Mouse (Mus musculus) gastrocnemius, adult 8-10 months (tissue): ENCODE measurements at regions not wholly inside any gene's neighbourhood (a gene's known extent, or its start where the extent isn't known, plus 50 kb on each side); places are given as distances from the start of the nearest gene placed in this dataset.
A peak's percentile ranks its signal among the peaks of the same experiment; 100 is the strongest.

Experiments
- DNase-seq, 2 experiments: peaks; one replicate each; pipeline ENCODE4 v3.0.0; 2022; ENCODE audit warnings: low spot score in 2 of 2

- no peak for DNase-seq
Measured at GRCm38 (mm10) chr12:71569662-71570061, 260.0 kb downstream of the Dact1 start.

- DNase-seq: no peak
Measured at GRCm38 (mm10) chr12:71570116-71570515, 260.4 kb downstream of the Dact1 start.

- no peak for DNase-seq
Measured at GRCm38 (mm10) chr12:71572833-71573446, 257.9 kb upstream of the Daam1 start.

- no peak for DNase-seq
Measured at GRCm38 (mm10) chr12:71573456-71573855, 257.4 kb upstream of the Daam1 start.

- DNase-seq: no peak
Measured at GRCm38 (mm10) chr12:71574685-71575084, 256.2 kb upstream of the Daam1 start.

GRCm38 (mm10) chr12:71577349-71577748 is 253.5 kb upstream of the Daam1 start:
- DNase-seq: no peak

GRCm38 (mm10) chr12:71578006-71578405 is 252.9 kb upstream of the Daam1 start:
- no peak for DNase-seq

- DNase-seq: no peak
Measured at GRCm38 (mm10) chr12:71578912-71579311, 252.0 kb upstream of the Daam1 start.

- peak; percentile 38 to 41 for DNase-seq
Measured at GRCm38 (mm10) chr12:71580532-71581290, 250.2 kb upstream of the Daam1 start.

GRCm38 (mm10) chr12:71584618-71585017 is 246.3 kb upstream of the Daam1 start:
- no peak for DNase-seq

- DNase-seq: no peak
Measured at GRCm38 (mm10) chr12:71598641-71599040, 232.2 kb upstream of the Daam1 start.

- DNase-seq: no peak
Measured at GRCm38 (mm10) chr12:71601091-71601690, 229.7 kb upstream of the Daam1 start.

GRCm38 (mm10) chr12:71603136-71603535 is 227.7 kb upstream of the Daam1 start:
- DNase-seq: no peak

GRCm38 (mm10) chr12:71606366-71606765 is 224.5 kb upstream of the Daam1 start:
- DNase-seq: no peak

GRCm38 (mm10) chr12:71607966-71608365 is 222.9 kb upstream of the Daam1 start:
- DNase-seq: no peak

- peak; percentile 26 to 30 for DNase-seq
Measured at GRCm38 (mm10) chr12:71613326-71613725, 217.6 kb upstream of the Daam1 start.

GRCm38 (mm10) chr12:71614945-71615344 is 215.9 kb upstream of the Daam1 start:
- no peak for DNase-seq

GRCm38 (mm10) chr12:71615383-71615782 is 215.5 kb upstream of the Daam1 start:
- DNase-seq: no peak

GRCm38 (mm10) chr12:71616121-71616520 is 214.8 kb upstream of the Daam1 start:
- DNase-seq: no peak

- peak; percentile 8 to 37 for DNase-seq
Measured at GRCm38 (mm10) chr12:71618466-71618865, 212.4 kb upstream of the Daam1 start.

- DNase-seq: no peak
Measured at GRCm38 (mm10) chr12:71618956-71619355, 211.9 kb upstream of the Daam1 start.

- no peak for DNase-seq
Measured at GRCm38 (mm10) chr12:71619561-71619960, 211.3 kb upstream of the Daam1 start.

GRCm38 (mm10) chr12:71621542-71621941 is 209.3 kb upstream of the Daam1 start:
- DNase-seq: no peak
